Mouse (Mus musculus) cerebellum, adult 11-12 months (tissue): ENCODE results near the gene Zdhhc20.

ENCODE experiments used
- DNase-seq: peaks from one replicate; pipeline ENCODE4 v3.0.0; 2022

Zdhhc20 gene

GRCm38 (mm10) chr14:57820839-57821238 lies 69.2 kb downstream of the Zdhhc20 start:
- DNase-seq = no peak

- no peak for DNase-seq
These were observed 78.2 kb downstream of the Zdhhc20 start for GRCm38 (mm10) chr14:57811844-57812243.

GRCm38 (mm10) chr14:57810886-57811285 lies 79.2 kb downstream of the Zdhhc20 start:
- DNase-seq = no peak

GRCm38 (mm10) chr14:57808558-57808957 lies 81.5 kb downstream of the Zdhhc20 start:
- DNase-seq = no peak

- no peak for DNase-seq
These were observed 86.3 kb downstream of the Zdhhc20 start for GRCm38 (mm10) chr14:57803731-57804130.

GRCm38 (mm10) chr14:57797991-57798931 lies 91.8 kb downstream of the Zdhhc20 start, which contains the start of gene Sap18:
Gene Sap18 (plus strand): TSS chr14:57798180.
- DNase-seq = peak; percentile 99

- peak; percentile 21 for DNase-seq
These were observed 92.5 kb downstream of the Zdhhc20 start for GRCm38 (mm10) chr14:57797551-57797950.

GRCm38 (mm10) chr14:57791171-57791570 lies 98.9 kb downstream of the Zdhhc20 start:
- DNase-seq = no peak

GRCm38 (mm10) chr14:57789759-57790158 lies 100.3 kb downstream of the Zdhhc20 start:
- no peak for DNase-seq

GRCm38 (mm10) chr14:57789311-57789710 lies 100.8 kb downstream of the Zdhhc20 start:
- no peak for DNase-seq

GRCm38 (mm10) chr14:57787406-57787805 lies 102.7 kb downstream of the Zdhhc20 start:
- DNase-seq = no peak
